Mouse (Mus musculus): ENCODE measurements at regions not wholly inside any gene's neighbourhood (a gene's known extent, or its start where the extent isn't known, plus 50 kb on each side); places are given as distances from the start of the nearest gene placed in this dataset.

DNA sequence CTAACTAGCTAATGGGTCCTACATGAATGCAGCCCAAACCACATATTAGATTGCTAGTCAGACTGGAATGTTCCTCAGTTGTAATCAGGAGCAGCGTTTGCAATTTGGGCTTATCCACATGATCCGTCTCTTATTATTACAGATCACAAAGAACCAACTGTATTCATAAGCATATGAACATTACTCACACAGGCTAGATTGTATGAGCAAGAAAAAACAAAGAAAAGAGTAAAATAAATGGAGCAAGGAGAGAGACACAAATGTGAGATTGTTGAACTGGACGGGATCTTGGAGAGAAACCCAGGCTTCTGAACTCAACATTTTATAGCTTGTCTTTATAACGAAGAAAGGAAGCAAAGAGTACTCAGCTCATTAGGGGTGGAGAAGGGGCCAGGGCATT is 148.0 kb upstream of the Dusp10 start:
- DNase-seq (ENCODE audit: low read depth), result no peak

DNA sequence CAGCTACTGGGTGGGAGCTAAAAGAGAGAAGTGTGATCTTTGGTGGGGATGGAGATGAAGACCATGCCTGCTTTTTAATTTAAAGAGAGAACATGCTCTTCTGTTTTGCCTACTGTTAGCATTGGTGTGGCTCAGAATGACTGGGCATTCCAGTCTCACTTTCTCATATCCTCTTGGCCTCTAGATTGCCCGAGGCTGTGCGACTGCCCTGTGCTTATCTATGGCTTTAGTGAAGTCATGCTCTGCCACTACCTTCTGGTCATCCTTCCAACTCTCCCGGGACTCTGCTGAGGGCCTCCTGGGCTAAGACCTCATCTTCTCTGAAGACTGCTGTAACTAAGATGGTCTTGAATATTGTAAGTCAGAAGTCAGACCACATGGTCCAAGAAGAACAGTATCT is 147.5 kb upstream of the Dusp10 start:
- DNase-seq (ENCODE audit: low read depth), result no peak

DNA sequence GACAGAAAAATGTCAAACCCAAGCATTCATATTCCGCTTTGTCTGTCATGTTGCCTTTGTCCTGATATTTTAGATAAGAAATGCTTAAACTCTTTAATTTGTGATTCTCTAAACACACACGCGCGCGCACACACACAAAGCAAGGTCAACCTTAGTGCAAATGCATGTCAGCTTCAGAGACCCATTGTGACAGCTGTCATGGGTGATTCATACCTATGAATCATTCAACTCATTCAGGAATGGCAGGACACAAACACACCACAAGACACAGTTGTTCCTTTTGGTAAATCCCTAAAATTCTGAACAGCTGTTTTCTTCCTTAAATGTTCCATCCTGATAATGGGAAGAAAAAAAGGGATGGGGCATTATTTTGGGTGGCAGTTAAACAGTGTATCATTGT is 144.1 kb upstream of the Dusp10 start:
- DNase-seq (ENCODE audit: low read depth), result no peak

DNA sequence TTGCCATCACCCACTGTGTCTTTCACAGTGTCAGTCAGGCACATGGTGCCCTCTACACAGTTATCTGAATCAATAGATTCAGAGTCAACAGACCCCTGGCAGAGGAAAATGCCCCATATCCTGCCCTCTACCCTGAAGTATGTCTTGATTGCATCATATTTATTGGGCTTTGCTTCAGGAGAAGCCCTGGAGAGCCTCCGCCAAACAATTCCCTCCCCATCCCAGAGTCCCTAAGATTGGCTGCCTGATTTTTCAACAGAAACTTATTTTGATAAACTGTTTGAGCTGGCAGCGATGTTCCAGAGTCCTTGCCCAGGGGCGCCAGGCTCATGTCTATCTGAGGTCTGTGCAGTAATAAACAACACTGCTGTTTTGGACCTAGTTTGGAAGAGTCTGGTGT is 117.2 kb upstream of the Dusp10 start:
- no peak for DNase-seq (ENCODE audit: low read depth)

- no peak for DNase-seq (ENCODE audit: low read depth)
Observed at GRCm38 (mm10) chr1:183898091-183898490, 115.0 kb upstream of the Dusp10 start.

GRCm38 (mm10) chr1:183904564-183904963 is 108.5 kb upstream of the Dusp10 start:
- DNase-seq (ENCODE audit: low read depth), result no peak

DNA sequence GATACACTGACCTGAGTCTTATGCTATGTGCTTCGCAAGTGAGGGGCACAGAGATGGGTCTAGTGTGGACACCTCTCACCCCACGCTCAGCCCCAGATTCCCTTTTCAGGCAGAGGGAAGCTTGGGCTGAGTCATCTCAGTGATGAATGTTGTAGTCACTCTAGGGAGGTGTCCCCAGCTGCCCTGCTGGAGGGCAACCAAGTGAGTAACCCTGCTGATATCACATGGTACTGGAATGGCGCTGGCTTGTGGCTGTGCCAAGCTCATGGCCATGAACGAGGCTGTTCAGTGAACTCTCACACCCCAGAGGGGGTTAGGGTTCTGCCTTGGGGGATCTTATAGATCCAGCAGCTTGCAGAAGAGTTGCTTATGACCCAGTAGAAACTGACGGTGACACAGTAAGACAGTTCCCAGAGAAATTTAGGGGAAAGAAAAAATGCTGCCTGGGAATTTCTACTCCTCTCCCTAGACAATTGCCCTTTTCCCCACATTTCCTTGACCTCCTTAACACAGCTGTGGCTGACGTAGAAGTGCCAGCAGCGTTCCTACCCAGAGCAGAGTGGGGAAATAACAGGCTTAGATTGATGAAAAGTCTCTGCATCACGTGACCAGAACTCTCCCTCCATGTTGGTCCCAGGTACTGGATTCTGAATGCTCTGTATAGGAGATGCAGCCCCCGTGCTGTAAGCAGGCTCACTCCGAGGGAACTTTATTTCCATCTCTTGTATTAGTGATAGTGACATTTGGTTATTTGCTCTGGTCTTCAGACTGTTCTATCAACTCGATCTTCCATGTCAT is 107.6 kb upstream of the Dusp10 start:
- no peak for DNase-seq (ENCODE audit: low read depth)

- DNase-seq (ENCODE audit: low read depth), result no peak
Observed at GRCm38 (mm10) chr1:183917656-183918055, 95.4 kb upstream of the Dusp10 start.

GRCm38 (mm10) chr1:183921262-183921661 is 91.8 kb upstream of the Dusp10 start:
- DNase-seq (ENCODE audit: low read depth), result no peak

GRCm38 (mm10) chr1:183928539-183928938 is 84.6 kb upstream of the Dusp10 start:
- DNase-seq (ENCODE audit: low read depth), result no peak

DNA sequence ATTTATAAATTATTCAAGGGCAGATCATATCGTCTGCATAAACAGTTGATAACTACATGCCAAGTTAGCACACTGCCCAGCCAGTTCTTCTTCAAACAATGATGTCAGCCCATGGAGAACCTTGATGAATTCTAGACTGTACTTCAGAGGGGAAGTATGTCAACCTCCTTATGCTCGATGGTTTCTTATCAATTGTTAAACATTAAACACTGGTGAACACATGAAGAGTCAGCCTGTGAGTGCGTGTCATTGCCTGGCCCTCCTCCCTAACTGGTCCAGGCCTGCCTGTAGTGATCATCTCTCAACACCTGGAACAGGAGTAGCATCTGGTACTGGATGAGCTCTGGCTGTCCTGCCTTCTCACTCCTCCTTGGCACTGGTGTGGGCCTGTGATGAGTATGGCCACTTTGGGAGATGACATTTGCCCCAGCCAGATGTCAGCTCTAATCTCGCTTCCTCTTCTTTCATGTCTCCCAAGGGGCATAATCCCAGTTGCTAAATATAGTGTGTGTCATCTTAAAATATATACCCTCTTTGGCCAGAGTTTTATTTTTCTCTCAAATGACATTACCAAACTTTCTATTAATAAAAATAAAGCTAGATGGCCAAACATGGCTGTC is 82.6 kb upstream of the Dusp10 start:
- DNase-seq (ENCODE audit: low read depth), result no peak

GRCm38 (mm10) chr1:183931141-183931540 is 82.0 kb upstream of the Dusp10 start:
- DNase-seq (ENCODE audit: low read depth), result no peak

DNA sequence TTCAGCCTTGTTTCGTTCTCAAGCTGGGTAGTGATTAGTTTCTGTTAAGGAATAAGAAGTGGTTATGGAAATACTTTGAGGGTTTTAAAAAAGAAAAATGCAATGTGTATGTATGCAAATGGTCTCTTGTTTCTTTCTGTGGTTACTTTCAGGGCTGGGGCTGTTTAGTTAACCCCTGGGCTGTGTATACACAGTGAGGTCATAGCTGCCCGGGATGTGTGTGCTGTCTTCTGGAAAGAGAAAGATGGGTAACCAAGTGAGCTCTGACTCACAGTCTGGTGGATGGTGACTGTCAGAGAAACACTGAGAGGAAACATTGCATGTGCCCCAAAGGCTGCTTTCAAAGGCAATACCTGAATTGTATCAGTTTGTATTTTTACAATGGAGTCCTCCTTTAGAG is 79.3 kb upstream of the Dusp10 start:
- no peak for DNase-seq (ENCODE audit: low read depth)

GRCm38 (mm10) chr1:183937166-183937565 is 75.9 kb upstream of the Dusp10 start:
- DNase-seq (ENCODE audit: low read depth), result no peak

DNA sequence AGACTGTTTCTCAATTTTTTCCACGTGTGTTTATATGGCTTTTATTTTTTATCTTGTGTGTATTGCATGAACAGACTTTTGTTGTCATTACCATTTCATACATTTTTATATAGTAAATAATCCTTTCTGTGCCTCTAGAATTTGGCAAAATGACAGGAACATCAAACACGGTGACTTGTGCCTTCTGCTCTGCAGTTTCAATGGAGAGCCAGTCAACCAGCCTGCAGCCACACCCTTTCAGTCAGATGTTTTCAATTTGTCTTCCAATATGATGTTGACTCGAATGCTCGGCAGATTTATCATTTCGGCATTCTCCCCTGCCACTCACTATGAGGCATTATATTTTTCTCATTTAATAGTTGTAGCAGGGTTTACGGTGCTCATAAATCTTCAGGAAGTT is 74.7 kb upstream of the Dusp10 start:
- no peak for DNase-seq (ENCODE audit: low read depth)

DNA sequence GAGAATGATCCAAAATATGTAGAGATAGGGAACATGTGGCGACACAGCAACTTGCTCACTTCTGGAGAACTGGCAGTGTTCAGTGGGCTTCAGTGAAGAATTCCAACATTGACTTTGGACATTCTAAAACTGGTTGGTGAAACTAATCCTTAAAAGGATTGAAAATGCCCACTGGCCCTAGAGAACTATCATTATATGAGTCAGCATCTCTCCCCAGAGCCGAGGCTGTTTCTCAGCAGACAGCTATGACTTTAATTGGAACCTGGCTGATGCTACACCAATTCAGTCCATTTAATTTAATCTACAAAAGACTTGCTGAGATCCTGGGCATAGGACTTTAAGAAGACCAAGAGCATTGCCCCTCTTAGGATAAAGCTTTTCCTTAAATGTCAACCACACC is 72.4 kb upstream of the Dusp10 start:
- no peak for DNase-seq (ENCODE audit: low read depth)

DNA sequence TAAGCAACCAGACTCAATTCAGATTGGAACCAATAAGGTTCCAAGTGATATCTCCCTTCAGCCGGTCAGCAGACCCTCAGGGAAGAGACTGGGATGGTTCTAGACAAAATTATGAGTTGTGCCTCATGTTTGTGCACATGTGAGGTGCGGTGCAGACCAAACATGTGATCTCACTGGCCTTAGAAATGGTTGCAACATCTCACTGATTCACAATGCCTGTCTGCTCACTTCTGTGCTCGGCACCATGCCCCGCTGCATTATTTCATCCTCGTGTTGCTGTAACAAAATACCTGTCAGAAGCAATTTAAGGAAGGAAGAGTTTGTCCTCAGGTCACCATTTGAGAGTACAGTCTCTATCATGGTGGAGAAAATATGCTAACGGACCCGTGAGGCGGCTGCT is 66.9 kb upstream of the Dusp10 start:
- DNase-seq (ENCODE audit: low read depth), result no peak

- DNase-seq (ENCODE audit: low read depth), result no peak
Observed at GRCm38 (mm10) chr1:183947066-183947465, 66.0 kb upstream of the Dusp10 start.

GRCm38 (mm10) chr1:183949205-183949604 is 63.9 kb upstream of the Dusp10 start:
- DNase-seq (ENCODE audit: low read depth), result no peak

DNA sequence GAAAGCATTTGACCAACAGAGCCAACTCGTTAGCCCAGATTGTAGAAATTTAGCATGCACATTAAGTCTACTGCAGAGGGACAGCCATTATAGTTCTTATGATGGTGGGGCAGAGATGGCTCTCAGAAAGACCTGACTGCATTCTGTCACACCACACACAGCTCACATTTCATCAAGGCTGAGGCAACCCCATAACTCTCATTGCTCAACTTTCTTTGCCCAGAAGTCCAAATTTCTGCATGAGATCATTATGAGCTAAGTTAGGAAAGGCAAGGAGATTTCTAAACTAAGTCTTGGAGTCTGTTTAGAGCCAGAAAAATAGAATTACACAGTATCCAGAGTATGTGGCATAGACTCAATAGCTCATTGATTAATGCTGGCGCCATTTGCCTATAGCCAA is 59.0 kb upstream of the Dusp10 start:
- no peak for DNase-seq (ENCODE audit: low read depth)

- no peak for DNase-seq (ENCODE audit: low read depth)
Observed at GRCm38 (mm10) chr1:183956391-183956790, 56.7 kb upstream of the Dusp10 start.

DNA sequence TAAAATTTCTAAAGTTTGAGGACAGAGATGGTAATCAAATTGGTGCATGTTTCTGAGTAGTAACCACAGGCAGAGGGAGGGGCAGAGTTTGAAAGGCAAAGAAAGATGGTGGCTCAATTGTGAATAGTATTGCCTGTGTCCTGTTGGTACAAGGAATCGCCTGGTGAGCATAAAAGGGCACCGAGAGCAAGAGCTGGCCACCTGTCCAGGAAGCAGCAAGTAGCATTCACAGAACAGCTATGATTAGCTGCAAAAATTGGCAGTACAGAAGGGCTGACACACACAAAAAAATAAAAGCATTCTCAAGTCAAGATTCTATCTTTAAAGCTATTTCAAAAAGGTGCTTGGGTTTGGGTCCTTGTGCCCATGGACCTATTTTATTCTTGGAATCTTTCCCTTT is 51.7 kb upstream of the Dusp10 start:
- DNase-seq (ENCODE audit: low read depth), result no peak

DNA sequence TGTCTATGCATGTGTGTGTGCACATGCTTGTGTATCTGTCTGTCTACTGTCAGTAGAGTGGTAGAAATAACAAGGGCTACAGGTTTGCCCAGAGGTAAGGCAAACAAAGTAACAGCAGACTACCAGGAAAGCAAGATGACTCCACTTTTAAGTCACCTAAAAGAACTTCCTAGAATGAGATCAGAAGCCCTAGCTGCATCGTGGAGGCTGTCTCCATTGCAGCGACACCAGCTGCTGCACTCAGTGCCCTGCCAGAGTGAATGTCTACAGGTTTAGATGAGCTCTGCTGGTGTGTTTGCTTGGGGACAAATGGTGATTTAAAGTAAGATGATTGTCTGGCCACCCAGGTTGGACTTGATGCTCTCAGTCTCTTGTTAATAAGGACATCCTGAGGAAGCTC is 50.6 kb upstream of the Dusp10 start:
- peak; percentile 29 for DNase-seq (ENCODE audit: low read depth)

DNA sequence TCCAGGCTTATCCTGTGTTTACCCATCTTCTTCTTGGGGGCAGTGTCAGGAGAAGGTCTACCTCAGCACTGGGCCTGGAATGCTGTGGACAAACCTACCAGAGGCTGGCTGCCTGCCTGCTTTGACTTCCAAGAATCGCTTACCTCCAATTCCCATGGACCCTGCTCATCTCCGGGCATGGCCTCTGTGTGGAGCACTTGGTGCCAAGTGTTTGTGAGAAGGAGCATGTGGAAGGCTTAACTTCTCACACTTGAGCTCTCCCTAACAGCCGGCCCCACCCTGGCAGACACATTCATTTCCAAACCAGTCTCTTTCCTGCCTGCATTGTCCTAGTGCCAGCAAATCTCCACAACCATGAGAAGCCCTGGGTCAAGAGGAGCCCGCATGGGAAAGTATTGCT is 49.8 kb upstream of the Dusp10 start:
- no peak for DNase-seq (ENCODE audit: low read depth)

All from induced T-regulatory cell, adult 2 months (primary cell).